Mouse (Mus musculus): ENCODE measurements around the gene Ccdc47. TPM values are rescaled to one million over a fixed set of nuclear protein-coding genes. Genes with fewer than 3 reads are reported as not detected.

Gene Ccdc47
- polyA plus RNA-seq, 1 experiment from 2014 or later: 110 TPM

DNA sequence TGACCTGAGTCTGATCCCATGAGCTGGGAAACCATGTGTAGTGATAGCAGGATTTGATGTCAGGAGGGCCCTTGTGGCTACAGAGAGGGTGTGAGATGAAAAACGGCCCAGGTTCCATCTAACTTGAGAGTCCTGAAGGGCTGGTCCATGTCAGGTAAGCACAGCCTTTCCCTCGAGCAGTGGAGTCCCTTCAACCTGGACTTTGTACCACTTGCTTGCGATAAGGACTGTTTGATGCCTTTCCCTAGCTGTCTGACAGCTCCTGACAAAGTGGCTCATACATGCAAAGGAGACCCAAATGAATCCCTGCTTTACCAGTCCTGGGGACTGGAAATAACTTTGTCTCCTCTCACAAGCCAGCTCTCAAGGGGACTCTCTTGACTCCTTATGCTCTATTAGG, 64.9 kb downstream of the Ccdc47 start:
- H3K9ac ChIP-seq (replicated peaks; ENCODE audit: low read depth, low read length): no peak overlapping the region
- WGBS: 90% methylated on average over 3 of the region's 3 CpGs
- no peaks in the 10 kb centered on the region for H3K27me3 ChIP-seq (replicated peaks; ENCODE audit: control insufficient read depth, insufficient read depth, low read length)
- no peaks in the 10 kb centered on the region for H3K9me3 ChIP-seq (ENCODE audit: control insufficient read depth, low read length)
- no peak overlapping the region for H3K4me2 ChIP-seq (ENCODE audit: low read length)
- no peak overlapping the region for H3K27ac ChIP-seq (ENCODE audit: low read length)
- no peak overlapping the region for H3K4me3 ChIP-seq (replicated peaks; ENCODE audit: low read length)
- H3K4me1 ChIP-seq (replicated peaks; ENCODE audit: control insufficient read depth, insufficient read depth, low read length): peaks cover 2% of the 10 kb centered on the region; the same call in 1 of the 2 replicates
- peaks cover 28% of the 10 kb centered on the region for H3K36me3 ChIP-seq (ENCODE audit: control insufficient read depth, insufficient read depth)
- ATAC-seq: no peak

Other genes starting within 250 kb of the Ccdc47 start
- 3.2 and 3.3 TPM in 2 replicates for gene Ace, start 248.4 kb downstream of the Ccdc47 start, polyA plus RNA-seq (2015; fragmentation: Nextera tagmentation; extraction: Ambion mirVana)
- gene Ace3, start 221.7 kb downstream of the Ccdc47 start, polyA plus RNA-seq (2015; fragmentation: Nextera tagmentation; extraction: Ambion mirVana): not detected in 2 replicates
- gene Kcnh6, start 208.2 kb downstream of the Ccdc47 start, polyA plus RNA-seq (2015; fragmentation: Nextera tagmentation; extraction: Ambion mirVana): 0.62 and 0.89 TPM in 2 replicates
- 136 and 145 TPM in 2 replicates for gene Dcaf7, start 179.5 kb downstream of the Ccdc47 start, polyA plus RNA-seq (2015; fragmentation: Nextera tagmentation; extraction: Ambion mirVana)
- gene Taco1, start 150.3 kb downstream of the Ccdc47 start, polyA plus RNA-seq (2015; fragmentation: Nextera tagmentation; extraction: Ambion mirVana): 7.0 and 7.5 TPM in 2 replicates
- 14.7 and 15.6 TPM in 2 replicates for gene Map3k3, start 131.7 kb downstream of the Ccdc47 start, polyA plus RNA-seq (2015; fragmentation: Nextera tagmentation; extraction: Ambion mirVana)
- gene Gm10840, start 55.5 kb downstream of the Ccdc47 start, polyA plus RNA-seq (2015; fragmentation: Nextera tagmentation; extraction: Ambion mirVana): 1.1 and 1.2 TPM in 2 replicates
- gene Limd2, start 55.5 kb downstream of the Ccdc47 start, polyA plus RNA-seq (2015; fragmentation: Nextera tagmentation; extraction: Ambion mirVana): 205 and 209 TPM in 2 replicates
- 28.8 and 30.9 TPM in 2 replicates for gene Strada, start 14.2 kb downstream of the Ccdc47 start, polyA plus RNA-seq (2015; fragmentation: Nextera tagmentation; extraction: Ambion mirVana)
- 112 and 115 TPM in 2 replicates for gene Ddx42, start 582 bp upstream of the Ccdc47 start, polyA plus RNA-seq (2015; fragmentation: Nextera tagmentation; extraction: Ambion mirVana)
- gene Ftsj3, start 39.7 kb upstream of the Ccdc47 start, polyA plus RNA-seq (2015; fragmentation: Nextera tagmentation; extraction: Ambion mirVana): 40.7 and 41.8 TPM in 2 replicates
- 270 and 287 TPM in 2 replicates for gene Psmc5, start 39.8 kb upstream of the Ccdc47 start, polyA plus RNA-seq (2015; fragmentation: Nextera tagmentation; extraction: Ambion mirVana)
- 12.4 and 13.7 TPM in 2 replicates for gene Smarcd2, start 56.6 kb upstream of the Ccdc47 start, polyA plus RNA-seq (2015; fragmentation: Nextera tagmentation; extraction: Ambion mirVana)
- 0.11 and 0.17 TPM in 2 replicates for gene Tcam1, start 60.3 kb upstream of the Ccdc47 start, polyA plus RNA-seq (2015; fragmentation: Nextera tagmentation; extraction: Ambion mirVana)
- gene Gh, start 85.5 kb upstream of the Ccdc47 start, polyA plus RNA-seq (2015; fragmentation: Nextera tagmentation; extraction: Ambion mirVana): not detected in 2 replicates
- gene Cd79b, start 98.4 kb upstream of the Ccdc47 start, polyA plus RNA-seq (2015; fragmentation: Nextera tagmentation; extraction: Ambion mirVana): 0.65 and 0.75 TPM in 2 replicates
- 0.03 TPM in 1 of 2 replicates, not detected in the other for gene Scn4a, start 136.9 kb upstream of the Ccdc47 start, polyA plus RNA-seq (2015; fragmentation: Nextera tagmentation; extraction: Ambion mirVana)
- gene Prr29, start 149.1 kb upstream of the Ccdc47 start, polyA plus RNA-seq (2015; fragmentation: Nextera tagmentation; extraction: Ambion mirVana): not detected in 2 replicates
- 10.9 and 12.6 TPM in 2 replicates for gene Icam2, start 171.7 kb upstream of the Ccdc47 start, polyA plus RNA-seq (2015; fragmentation: Nextera tagmentation; extraction: Ambion mirVana)

Measured in forebrain, embryonic 16.5 days (tissue).